Mouse (Mus musculus) midbrain, embryonic 10.5 days (tissue): Measurements from ENCODE around the gene Hist1h2be. TPM values are rescaled to one million over a fixed set of nuclear protein-coding genes. Genes with fewer than 3 reads are reported as not detected.
A peak's percentile ranks its signal among the peaks of the same experiment; 100 is the strongest.
"Not testable (repeated sequence)": the region's sequence is repeated elsewhere in the genome, so short reads cannot be mapped to it uniquely, and the experiment has no call there.

Source experiments
- DNase-seq: peaks from one replicate; pipeline ENCODE4 v3.0.0-alpha.2; 2017; ENCODE audit warnings: low spot score
- H3K27ac ChIP-seq: fragments of 300-500 bp; sonication (generic); replicated peaks from 2 replicates; pipeline ENCODE4 v1.5.1; 2016; ENCODE audit warnings: mild to moderate bottlenecking
- H3K27me3 ChIP-seq: fragments of 300-500 bp; sonication (generic); 2 replicates; pipeline ENCODE4 v1.6.1; 2016; ENCODE audit warnings: low read depth, mild to moderate bottlenecking; ENCODE audit not compliant: poor library complexity, severe bottlenecking
- H3K36me3 ChIP-seq: fragments of 300-500 bp; sonication (generic); 2 replicates; pipeline ENCODE4 v1.6.1; 2016; ENCODE audit warnings: mild to moderate bottlenecking, moderate library complexity
- H3K4me1 ChIP-seq: fragments of 300-500 bp; sonication (generic); 2 replicates; pipeline ENCODE4 v1.6.1; 2016
- H3K4me3 ChIP-seq: fragments of 300-500 bp; sonication (generic); 2 replicates; pipeline ENCODE4 v1.5.1; 2016; ENCODE audit warnings: mild to moderate bottlenecking, moderate library complexity
- H3K9me3 ChIP-seq: fragments of 300-500 bp; sonication (generic); replicated peaks from 2 replicates; pipeline ENCODE4 v1.6.1; 2016; ENCODE audit warnings: mild to moderate bottlenecking
- WGBS: fragments of 180-500 bp; shearing (Covaris S2); methylation state at CpG from one replicate; pipeline ENCODE4 v1.1.7; 2016; 5-methylcytosine and 5-hydroxymethylcytosine counted together
- polyA plus RNA-seq: library from polyadenylated mRNA; unstranded; fragments of >200 nt; fragmentation: Nextera tagmentation; extraction: Ambion mirVana; gene quantifications from 2 replicates; pipeline ENCODE4 v1.2.1, GENCODE M21; 2016

The Hist1h2be gene
- polyA plus RNA-seq, 1 experiment from 2014 or later, result 3.1 TPM

DNA sequence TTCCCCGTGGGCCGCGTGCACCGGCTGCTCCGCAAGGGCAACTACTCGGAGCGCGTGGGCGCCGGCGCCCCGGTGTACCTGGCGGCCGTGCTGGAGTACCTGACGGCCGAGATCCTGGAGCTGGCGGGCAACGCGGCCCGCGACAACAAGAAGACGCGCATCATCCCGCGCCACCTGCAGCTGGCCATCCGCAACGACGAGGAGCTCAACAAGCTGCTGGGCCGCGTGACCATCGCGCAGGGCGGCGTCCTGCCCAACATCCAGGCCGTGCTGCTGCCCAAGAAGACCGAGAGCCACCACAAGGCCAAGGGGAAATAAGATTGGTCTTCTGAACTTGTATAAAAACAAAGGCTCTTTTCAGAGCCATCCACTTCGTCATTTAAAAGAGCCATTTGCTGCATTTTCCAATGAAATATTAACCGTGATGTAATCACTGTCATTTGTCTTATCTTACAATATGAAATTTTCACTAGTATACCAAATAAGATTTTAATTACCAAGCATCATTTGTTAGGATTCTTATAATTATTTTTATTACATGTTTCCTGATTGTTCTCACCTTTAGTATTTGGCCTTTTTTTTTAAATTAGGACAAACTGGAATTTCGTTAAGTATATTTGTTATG lies 46.3 kb downstream of the Hist1h2be start:
- Histone ChIP-seq H3K4me3 (peak overlapping the region; percentile 61), H3K27ac (peak overlapping the region; percentile 97), H3K4me1 (peaks cover 46% of the 10 kb centered on the region)
- DNase-seq, H3K27me3 ChIP-seq, H3K9me3 ChIP-seq, H3K36me3 ChIP-seq: not testable (repeated sequence)
- 0% methylated on average over 8 of the region's 39 CpGs for WGBS

DNA sequence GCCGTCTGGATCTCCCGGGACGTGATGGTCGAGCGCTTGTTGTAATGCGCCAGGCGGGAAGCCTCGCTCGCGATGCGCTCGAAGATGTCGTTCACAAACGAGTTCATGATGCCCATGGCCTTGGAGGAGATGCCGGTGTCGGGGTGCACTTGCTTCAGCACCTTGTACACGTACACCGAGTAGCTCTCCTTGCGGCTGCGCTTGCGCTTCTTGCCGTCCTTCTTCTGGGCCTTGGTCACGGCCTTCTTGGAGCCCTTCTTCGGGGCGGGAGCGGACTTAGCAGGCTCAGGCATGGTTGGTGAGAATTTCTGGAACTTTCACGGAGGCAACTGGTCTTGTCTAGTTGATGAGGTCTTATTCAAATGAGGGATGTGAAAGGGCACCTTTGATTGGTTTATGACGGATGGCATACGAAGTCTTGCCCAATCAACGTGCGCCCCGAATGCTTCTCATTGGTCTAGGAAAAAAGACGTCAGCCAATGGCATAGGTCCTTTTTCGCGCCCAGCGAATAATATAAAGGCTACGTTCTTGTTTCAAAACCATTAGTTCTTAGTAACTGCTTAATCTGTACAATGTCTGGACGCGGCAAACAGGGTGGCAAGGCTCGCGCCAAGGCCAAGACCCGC lies 46.9 kb downstream of the Hist1h2be start, which contains the start of the genes Hist1h2bf and Hist1h2ad:
Gene Hist1h2bf (minus strand): TSS at position 299 of the 627 bp plus-strand sequence.
Gene Hist1h2ad (plus strand): TSS at position 484 of the 627 bp plus-strand sequence.
- not testable (repeated sequence) for H3K36me3 ChIP-seq, H3K27me3 ChIP-seq, H3K9me3 ChIP-seq
- WGBS, result 1% methylated on average over 42 of the region's 42 CpGs
- peak; percentile 90 for DNase-seq
- H3K4me1 ChIP-seq, result peaks cover 49% of the 10 kb centered on the region
- peak within 1 kb of the TSS; percentile 97 for H3K27ac ChIP-seq
- peak within 1 kb of the TSS; percentile 61 for H3K4me3 ChIP-seq

DNA sequence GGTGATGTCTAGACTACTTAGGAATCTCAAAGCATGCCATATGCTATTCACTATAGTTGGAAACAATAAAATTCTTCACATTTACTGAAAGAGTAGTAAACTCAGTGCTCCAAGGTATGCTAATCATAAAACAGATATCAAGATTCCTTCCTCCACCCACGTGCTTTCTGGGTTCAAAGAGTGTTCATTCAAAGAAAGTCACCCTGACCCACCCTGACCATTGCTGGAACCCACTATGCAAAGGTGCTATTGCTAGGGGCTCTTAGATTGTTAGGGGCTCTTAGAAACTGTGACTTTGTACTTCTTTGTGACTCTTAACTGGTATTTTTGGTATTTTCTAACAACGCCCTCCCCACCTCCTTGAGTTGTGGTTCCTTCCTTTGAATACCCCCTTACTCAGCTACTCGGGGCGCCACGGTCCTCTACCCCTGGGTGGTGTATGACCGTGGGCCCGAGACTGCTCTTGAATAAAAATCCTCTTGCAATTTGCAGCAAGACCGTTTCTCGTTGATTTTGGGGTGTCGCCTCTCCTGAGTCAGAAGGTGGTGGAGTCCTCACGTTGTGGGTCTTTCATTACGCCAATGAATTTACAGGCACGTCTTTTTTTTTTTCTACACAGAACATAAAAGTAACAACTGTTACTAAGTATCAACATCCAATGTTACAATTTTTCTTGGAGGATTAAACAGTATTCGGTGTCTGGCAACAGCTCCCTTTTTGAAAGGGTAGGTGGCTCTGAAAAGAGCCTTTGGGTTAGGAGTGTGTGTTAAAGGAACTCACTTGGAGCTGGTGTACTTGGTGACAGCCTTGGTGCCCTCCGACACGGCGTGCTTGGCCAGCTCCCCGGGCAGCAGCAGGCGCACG lies 47.7 kb downstream of the Hist1h2be start:
- not testable (repeated sequence) for H3K9me3 ChIP-seq, H3K27me3 ChIP-seq, DNase-seq, H3K36me3 ChIP-seq
- WGBS, result 10% methylated on average over 20 of the region's 20 CpGs
- peak overlapping the region; percentile 57 for H3K4me3 ChIP-seq
- peak overlapping the region; percentile 97 for H3K27ac ChIP-seq
- peaks cover 49% of the 10 kb centered on the region for H3K4me1 ChIP-seq

DNA sequence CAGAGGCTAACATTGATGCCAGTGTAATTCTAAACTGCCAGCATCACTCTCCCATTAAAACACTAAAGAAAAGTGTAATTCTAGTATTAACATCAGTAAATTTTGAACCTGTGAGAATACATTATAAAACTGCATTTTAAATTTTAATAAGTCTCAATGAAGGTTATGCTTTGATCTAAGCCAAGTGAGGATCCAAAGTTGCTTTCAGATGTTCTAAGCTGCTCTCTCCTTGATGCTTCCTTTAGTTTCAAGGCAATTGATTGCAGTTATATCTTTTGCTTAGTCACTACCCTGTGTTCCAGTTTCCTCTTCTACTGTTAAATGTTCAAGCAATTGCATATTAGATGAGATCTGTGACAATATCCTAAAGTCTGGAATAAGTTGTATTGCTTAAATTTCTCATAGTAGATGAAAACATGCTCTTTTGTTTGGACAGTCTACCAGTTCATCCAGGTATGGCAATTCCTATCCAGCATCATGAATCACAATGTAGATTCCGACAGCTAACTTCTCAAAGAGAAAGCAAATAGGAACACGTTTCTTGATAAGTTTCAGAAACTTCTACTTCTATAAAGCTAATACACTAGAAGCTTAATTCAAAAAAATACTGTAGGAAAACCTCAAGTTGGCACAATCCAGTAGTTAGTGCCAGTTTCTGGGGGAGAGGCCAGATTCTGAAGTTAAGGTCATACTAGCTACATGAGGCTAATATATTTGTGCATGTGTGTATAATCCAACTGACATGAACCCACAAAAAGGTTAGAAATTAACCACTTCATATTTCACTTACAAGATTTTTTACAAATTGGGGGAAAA lies 48.5 kb downstream of the Hist1h2be start:
- peaks cover 44% of the 10 kb centered on the region for H3K4me1 ChIP-seq
- WGBS, result 33% methylated on average over 2 of the region's 2 CpGs
- no peaks in the 10 kb centered on the region for H3K27me3 ChIP-seq
- peak overlapping the region; percentile 57 for H3K4me3 ChIP-seq
- no peaks in the 10 kb centered on the region for H3K36me3 ChIP-seq
- no peaks in the 10 kb centered on the region for H3K9me3 ChIP-seq
- DNase-seq, result no peak
- H3K27ac ChIP-seq, result peak overlapping the region; percentile 97

DNA sequence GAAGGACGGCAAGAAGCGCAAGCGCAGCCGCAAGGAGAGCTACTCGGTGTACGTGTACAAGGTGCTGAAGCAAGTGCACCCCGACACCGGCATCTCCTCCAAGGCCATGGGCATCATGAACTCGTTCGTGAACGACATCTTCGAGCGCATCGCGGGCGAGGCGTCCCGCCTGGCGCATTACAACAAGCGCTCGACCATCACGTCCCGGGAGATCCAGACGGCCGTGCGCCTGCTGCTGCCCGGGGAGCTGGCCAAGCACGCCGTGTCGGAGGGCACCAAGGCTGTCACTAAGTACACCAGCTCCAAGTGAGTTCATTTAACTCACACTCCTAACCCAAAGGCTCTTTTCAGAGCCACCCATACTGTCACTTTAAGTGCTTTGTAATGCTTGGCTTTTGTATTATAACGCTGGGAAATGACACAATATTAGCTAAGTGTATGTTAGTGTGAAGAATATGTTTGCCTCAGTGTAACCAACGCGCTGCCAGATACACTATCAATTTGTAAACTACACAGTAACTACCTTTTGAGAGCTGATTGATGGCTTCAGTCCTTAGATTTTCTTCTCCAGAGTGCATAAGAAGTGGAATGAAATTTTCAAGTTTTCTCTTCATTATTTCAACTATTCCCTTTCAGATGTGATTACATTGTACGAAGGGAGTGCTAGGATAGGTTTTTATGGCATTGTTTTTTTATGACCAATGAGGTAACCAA lies 49.3 kb downstream of the Hist1h2be start:
- Histone ChIP-seq H3K4me3 (peak overlapping the region; percentile 57), H3K27ac (peak overlapping the region; percentile 97), H3K4me1 (peaks cover 37% of the 10 kb centered on the region)
- under 1% methylated on average over 14 of the region's 34 CpGs for whole genome bisulfite sequencing
- H3K9me3 ChIP-seq, H3K36me3 ChIP-seq, DNase-seq, H3K27me3 ChIP-seq: not testable (repeated sequence)

DNA sequence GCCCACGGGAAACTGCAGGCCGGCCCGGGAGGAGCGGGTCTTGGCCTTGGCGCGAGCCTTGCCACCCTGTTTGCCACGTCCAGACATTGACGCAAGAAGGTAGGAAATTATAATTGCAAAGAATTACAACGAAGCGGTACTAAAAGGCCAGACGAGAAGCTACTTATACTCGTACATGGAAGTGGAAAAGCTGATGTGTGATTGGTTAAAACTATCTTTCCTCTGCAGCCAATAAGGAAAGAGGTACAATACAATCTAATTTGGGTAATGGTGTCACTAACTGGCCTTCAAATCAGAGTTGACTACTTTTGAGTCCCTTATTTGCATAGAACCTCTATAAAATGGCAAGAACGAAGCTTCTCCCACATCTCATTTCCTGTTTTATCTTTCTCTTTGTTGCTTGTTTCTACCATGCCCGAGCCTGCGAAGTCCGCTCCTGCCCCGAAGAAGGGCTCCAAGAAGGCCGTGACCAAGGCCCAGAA lies 49.9 kb downstream of the Hist1h2be start, which contains the start of the genes Hist1h2ae and Hist1h2bg:
Gene Hist1h2ae (minus strand): TSS at position 199 of the 482 bp plus-strand sequence.
Gene Hist1h2bg (plus strand): TSS at position 375 of the 482 bp plus-strand sequence.
- under 1% methylated on average over 18 of the region's 18 CpGs for WGBS
- peak; percentile 75 for DNase-seq
- Histone ChIP-seq H3K27me3 (no peaks in the 10 kb centered on the region), H3K27ac (peak within 1 kb of the TSS; percentile 97), H3K4me1 (peaks cover 31% of the 10 kb centered on the region), H3K4me3 (peak within 1 kb of the TSS; percentile 57), H3K36me3 (no peaks in the 10 kb centered on the region), H3K9me3 (no peaks in the 10 kb centered on the region)

DNA sequence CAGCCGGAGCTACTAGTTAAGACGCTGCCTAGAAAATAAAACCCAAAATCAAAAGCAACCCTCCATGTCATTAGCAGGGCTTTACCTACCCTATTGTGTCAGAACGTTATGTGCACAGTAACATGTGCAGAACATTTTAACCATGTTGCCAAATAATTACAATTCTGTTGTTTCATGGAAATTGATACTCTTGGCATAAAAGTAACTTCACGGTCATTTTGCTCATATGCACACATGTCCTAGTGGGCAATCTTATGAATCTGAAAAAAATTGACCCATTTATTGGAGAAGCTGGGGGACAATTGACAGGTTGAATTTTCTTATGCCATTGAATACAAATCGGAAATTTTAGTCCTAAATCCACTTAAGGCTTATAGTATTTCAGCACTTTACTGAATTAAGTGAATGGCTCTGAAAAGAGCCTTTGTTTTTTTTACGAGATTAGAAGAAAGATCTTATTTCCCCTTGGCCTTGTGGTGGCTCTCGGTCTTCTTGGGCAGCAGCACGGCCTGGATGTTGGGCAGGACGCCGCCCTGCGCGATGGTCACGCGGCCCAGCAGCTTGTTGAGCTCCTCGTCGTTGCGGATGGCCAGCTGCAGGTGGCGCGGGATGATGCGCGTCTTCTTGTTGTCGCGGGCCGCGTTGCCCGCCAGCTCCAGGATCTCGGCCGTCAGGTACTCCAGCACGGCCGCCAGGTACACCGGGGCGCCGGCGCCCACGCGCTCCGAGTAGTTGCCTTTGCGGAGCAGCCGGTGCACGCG lies 50.5 kb downstream of the Hist1h2be start:
- H3K9me3 ChIP-seq, H3K27me3 ChIP-seq, H3K36me3 ChIP-seq, DNase-seq: not testable (repeated sequence)
- peaks cover 29% of the 10 kb centered on the region for H3K4me1 ChIP-seq
- WGBS, result 2% methylated on average over 28 of the region's 41 CpGs
- peak overlapping the region; percentile 57 for H3K4me3 ChIP-seq
- H3K27ac ChIP-seq, result peak overlapping the region; percentile 97

DNA sequence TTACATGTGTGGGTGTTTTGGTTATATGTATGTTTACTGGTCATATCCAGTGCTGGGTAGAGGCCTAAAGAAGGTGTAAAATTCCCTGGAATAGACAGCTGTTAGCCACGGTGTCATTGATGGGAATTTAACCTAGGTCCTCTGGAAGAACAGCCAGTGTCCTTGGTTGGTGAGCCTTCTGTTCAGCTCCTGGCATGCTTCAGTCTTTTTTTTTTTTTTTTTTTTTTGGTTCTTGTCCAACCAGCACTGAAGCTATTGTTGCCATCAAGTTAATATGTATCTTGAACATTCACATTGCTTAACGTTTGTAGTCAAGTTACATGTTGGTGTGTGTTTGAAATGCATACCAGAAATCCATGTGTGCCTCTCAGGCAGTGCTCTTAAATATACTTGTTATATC lies 56.4 kb downstream of the Hist1h2be start:
- WGBS, result 92% methylated on average over 2 of the region's 2 CpGs

DNA sequence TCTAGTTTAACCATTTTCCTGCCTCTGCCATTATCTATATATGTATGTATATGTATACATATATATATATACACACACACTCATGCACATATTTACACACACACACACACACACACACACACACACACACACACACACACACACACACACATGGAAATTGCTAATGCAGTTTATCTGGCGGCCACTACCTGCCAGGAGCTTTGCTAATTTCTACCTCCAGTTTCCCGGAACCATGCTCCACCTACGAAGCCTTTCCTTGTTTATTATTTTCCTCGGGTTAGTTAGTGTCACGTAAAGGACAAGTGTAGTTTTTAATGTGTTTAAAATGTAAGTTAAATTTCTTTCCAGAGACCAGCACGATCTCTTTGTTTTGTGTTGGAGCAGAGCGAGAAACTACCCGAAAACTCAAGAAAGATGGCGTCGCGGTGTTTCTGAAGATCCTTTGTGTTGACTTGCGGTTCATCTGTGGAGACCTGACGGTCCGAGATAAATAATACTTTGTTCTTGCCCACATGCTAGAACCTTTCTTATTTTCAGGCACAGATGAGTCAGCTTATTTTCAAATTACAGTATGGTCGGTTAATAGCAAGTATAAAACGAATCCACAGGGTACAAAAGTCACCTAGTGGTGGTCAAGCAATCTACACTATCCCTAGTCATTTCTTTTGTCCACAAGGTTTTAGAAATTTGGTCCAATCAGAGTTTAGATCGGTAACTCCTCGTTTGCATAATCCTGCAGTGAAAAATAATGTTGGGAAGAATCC lies 58.0 kb downstream of the Hist1h2be start:
- DNase-seq, result peak; percentile 49
- Histone ChIP-seq H3K4me3 (peak overlapping the region; percentile 52), H3K9me3 (no peaks in the 10 kb centered on the region), H3K27ac (peak overlapping the region; percentile 97), H3K36me3 (no peaks in the 10 kb centered on the region), H3K4me1 (peaks cover 3% of the 10 kb centered on the region), H3K27me3 (no peaks in the 10 kb centered on the region)
- WGBS, result 4% methylated on average over 18 of the region's 18 CpGs

More for the DNA sequence above, 56.4 kb downstream of the Hist1h2be start:
- DNase-seq, result no peak
- Histone ChIP-seq H3K4me3 (no peak overlapping the region), H3K27ac (peak overlapping the region; percentile 97), H3K36me3 (no peaks in the 10 kb centered on the region), H3K27me3 (no peaks in the 10 kb centered on the region), H3K4me1 (peaks cover 4% of the 10 kb centered on the region), H3K9me3 (no peaks in the 10 kb centered on the region)

DNA sequence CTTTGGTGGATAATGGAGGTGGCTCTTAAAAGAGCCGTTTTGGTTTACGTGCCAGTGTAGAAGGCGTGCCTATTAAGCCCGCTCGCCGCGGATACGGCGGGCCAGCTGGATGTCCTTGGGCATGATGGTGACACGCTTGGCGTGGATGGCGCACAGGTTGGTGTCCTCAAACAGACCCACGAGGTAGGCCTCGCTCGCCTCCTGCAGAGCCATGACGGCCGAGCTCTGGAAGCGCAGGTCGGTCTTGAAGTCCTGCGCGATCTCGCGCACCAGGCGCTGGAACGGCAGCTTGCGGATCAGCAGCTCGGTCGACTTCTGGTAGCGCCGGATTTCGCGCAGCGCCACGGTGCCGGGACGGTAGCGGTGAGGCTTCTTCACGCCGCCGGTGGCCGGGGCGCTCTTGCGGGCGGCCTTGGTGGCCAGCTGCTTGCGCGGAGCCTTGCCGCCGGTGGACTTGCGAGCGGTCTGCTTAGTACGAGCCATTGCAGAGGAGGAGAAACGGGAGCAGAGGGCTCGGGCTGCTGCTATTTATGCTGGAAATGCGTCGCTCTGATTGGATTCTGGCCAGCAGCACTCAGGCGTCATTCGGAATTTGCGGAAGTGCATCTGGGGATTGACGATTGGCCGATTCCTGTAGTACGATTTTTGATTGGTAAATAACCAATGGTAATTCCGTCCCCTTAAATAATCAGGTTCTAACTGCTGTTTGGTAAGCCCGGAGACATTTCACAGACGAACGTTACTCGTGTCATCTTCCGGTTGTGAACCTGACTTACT lies 58.9 kb downstream of the Hist1h2be start, which contains the start of gene Hist1h3e:
Gene Hist1h3e (minus strand): TSS at position 487 of the 777 bp plus-strand sequence.
- WGBS, result under 1% methylated on average over 62 of the region's 67 CpGs
- not testable (repeated sequence) for H3K27me3 ChIP-seq, H3K36me3 ChIP-seq, H3K9me3 ChIP-seq, H3K4me1 ChIP-seq
- H3K4me3 ChIP-seq, result peak within 1 kb of the TSS; percentile 52
- H3K27ac ChIP-seq, result peak within 1 kb of the TSS; percentile 97
- DNase-seq, result peak; percentile 94
